Mouse (Mus musculus): ENCODE results near the gene Tm4sf1.

Gene Tm4sf1

DNA sequence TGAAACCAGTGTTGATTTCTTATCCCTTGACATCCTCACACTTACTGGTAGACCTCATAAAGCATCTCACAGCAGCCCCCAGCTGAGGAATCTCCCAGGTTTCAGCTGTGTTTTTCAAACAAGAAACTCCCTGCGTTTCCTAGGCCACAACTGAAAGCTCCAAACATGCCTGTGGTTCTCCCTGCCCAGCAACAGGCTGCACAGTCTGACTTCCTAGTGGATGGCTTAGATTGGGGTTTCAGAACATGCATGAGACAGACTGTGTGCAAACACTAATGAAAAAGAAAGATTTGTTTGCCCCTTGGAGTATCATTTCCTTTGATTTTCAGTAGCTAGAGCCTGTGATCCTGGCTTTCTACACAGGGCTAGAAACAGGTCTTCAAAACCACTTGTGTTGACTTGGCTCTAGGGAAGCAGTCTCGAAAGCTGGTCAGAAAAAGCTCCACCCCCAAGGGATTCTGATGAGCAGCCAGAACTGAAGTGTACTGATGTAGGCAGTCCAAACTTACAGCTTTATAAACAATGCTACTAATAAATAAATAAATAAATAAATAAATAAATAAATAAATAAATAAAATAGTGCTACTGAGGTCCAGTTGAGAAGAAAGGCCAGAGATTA lies at the start of gene Tm4sf1:
Gene Tm4sf1 (minus strand): TSS at position 68 of the 619 bp plus-strand sequence.
- no peak for ATAC-seq (ENCODE audit: insufficient number of reproducible peaks, low FRiP score, low TSS enrichment)

DNA sequence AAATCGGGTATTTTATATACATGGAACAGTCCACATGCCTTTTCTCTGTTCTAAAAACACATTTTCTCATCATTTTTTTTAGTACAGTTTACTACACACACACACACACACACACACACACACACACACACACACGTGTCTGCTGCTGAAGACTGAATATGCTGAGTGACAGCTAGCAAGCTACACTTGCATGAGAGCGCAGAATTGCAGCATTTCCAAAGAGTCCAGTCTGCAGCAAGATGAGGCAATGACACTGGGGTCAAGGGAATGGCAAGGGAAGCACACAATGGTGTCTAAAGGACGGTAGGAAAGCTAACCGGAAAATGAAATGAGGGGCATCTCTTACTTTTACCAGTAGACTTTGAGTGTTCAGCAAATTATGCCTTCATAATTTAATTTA lies 43.0 kb upstream of the Tm4sf1 start:
- no peak for ATAC-seq (ENCODE audit: insufficient number of reproducible peaks, low FRiP score, low TSS enrichment)

DNA sequence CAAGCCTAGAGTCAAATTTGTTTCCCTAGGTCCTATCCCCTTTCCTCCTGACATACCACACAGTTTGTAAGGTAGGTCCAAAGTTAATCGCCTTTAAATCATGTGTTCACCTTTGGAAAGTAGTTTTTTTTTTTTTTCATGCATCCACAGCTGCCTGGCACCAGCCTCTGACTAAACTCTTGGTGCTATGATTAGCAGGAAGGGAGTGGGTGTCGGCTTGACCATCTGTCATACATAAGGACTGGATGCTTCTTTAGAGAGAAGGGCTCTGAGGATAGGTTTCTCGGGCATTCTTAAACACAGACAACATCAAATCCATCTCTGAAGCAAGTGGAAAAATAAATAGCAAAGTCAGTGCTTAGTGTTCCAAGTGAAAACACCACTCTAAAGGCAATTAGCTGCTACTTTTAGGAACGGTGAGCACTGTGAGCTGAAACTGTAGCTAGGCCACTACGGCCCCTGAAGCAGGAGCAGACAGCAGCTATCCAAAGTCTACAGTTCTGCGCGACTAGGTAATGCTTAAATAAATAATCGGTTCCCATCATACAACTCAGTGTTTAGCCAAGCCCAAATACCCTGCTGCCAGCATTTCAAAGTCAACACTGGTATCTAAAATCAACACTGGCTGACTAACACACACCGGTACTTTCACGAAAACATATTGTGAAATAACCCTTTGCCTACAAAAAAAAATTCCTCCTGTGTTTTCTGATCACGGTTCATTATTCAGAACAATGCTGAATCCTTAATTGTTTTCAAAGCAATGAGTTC lies 42.2 kb upstream of the Tm4sf1 start:
- ATAC-seq (ENCODE audit: insufficient number of reproducible peaks, low FRiP score, low TSS enrichment) = no peak

DNA sequence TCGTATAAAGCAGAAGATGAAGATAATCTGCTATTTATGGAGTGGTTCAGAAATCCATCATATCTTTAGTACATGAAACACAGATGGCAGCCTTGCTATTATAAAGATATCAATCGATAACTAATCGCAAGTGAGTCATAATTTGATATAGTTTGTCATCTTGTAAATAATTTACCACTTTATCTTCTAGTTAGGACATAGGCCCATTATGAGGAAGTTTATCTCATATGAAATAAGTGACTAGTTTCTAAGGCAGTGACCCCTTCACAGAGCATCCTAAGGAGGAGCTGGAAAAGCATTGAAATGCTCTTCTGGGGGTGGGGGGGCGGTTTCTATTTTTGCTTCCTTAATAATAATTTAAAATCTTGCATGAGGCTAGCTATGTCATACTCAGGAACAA lies 41.2 kb upstream of the Tm4sf1 start:
- ATAC-seq (ENCODE audit: insufficient number of reproducible peaks, low FRiP score, low TSS enrichment) = no peak

DNA sequence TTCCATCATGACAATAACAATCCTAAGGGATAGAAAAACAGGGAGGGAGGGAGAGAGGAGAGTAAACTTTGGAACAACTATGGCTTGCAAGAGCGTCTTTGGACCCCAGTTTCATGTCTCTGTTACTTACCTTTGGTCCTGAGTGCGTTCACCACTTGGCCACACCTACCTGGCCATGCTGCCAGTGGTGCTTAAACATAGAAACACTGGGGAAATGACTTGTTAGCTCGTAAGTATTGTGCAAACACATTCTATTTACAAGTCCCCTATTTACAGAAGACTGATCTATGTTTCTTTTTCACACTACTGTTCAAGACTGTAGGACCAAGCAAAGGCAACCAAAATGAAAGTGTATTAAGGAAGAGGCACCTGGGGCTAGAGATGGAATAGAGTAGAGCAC lies 39.5 kb upstream of the Tm4sf1 start:
- no peak for ATAC-seq (ENCODE audit: insufficient number of reproducible peaks, low FRiP score, low TSS enrichment)

DNA sequence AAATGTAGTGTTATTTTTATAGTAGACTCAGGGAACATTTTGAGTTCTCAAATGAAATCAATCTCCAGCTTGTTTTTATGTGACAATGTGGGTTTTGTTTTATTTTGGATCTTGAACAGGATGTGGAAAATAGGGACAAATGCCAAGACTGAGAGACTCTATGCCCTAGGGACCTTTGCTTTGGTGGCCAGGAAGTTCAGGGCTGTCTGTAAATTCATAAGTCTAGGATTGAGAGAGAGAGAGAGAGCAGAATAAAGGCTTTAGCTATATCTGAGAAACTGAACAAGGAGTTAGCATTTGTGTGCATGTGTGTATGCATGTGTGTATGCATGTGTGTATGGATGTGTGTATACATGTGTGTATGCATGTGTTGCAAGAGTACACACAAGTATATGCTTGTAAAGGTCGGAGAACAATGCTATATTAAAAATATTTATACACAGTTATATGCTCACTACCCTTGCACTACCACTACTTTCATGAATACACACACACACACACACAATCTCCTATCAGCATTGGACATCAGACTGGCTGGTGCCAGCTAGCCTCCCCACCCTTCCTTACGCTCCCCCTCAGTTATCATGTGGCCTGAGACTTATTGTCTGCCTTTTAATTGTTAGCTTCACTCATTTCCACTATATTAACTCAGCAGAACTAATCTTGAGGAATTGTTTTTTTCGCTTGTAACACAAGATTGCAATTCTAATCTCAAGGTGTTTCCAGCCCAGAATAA lies 33.5 kb upstream of the Tm4sf1 start:
- ATAC-seq (ENCODE audit: insufficient number of reproducible peaks, low FRiP score, low TSS enrichment) = no peak

DNA sequence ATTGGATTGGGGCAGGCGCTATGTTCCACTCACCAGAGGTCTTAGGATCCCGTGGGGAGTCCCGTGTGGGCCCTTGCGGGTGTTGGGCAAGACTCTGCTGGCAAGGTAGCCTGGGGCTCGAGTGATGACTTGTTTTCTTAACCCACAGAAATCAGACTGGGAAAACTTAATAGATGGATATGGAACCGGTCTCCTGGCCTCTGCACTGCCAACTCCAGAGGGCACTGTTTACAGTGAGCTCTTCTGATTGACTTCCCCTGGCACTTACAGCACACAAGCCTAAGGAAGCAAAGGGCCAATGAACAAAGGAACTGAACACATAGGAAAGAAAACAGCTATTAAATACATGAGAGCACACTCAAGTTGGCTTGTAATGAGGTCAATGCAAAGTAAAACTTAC lies 26.2 kb upstream of the Tm4sf1 start:
- no peak for ATAC-seq (ENCODE audit: insufficient number of reproducible peaks, low FRiP score, low TSS enrichment)

DNA sequence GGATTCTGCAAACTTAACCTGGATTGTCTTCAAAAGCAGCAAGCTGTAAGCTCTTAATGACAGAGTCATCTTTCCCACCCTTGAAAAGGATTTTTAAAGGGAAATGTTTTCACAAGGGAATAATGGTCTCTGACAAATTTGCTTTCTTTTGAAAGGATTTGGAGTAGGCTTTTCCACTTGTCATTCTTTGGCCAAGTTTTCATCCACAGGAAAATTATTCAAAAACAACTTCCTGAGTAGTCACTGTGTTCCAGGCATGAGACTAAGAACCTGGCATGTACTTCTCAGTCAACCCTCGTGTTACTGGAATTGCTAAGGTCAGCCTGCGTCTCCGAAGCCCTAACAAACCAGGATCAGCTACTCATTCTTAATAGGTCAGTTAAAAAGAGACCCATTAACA lies 5.3 kb upstream of the Tm4sf1 start:
- ATAC-seq (ENCODE audit: insufficient number of reproducible peaks, low FRiP score, low TSS enrichment) = no peak

DNA sequence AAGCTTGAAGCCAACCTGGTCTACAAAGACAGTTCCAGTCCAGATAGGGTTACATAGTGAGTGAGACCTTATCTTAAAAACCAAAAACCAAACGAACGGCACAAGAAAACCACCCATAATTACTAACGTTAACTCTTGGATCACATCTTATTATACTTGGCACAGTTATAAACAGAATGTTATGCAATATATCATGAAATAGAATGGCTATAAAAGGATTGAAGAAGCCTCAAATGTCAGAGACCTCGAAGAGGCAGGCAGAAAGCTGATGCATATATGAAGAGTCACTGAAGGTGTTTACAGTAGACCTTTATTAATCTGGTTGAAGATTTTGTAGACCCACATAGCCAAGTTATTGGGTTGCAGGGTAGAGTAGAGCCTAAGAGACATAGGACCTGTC lies 3.8 kb upstream of the Tm4sf1 start:
- no peak for ATAC-seq (ENCODE audit: insufficient number of reproducible peaks, low FRiP score, low TSS enrichment)

DNA sequence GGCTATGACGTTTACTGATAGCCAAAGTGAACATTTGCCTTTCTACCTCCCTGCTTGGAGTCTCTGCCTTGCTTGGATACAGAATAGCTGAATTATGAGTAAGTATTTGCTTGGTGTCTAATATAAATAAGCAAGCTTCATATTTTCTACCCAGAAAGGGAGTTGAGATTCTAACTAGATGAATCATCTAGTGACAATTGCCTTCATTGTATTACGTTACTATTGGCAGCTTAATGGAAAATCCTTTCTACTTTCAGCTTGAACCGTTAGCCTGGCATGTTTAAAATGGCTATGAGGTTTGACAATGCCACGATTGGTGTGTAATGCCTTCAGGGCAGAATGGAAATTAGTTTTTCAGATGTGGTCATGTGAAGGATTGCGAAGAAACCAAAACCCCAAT lies 2.7 kb upstream of the Tm4sf1 start:
- no peak for ATAC-seq (ENCODE audit: insufficient number of reproducible peaks, low FRiP score, low TSS enrichment)

DNA sequence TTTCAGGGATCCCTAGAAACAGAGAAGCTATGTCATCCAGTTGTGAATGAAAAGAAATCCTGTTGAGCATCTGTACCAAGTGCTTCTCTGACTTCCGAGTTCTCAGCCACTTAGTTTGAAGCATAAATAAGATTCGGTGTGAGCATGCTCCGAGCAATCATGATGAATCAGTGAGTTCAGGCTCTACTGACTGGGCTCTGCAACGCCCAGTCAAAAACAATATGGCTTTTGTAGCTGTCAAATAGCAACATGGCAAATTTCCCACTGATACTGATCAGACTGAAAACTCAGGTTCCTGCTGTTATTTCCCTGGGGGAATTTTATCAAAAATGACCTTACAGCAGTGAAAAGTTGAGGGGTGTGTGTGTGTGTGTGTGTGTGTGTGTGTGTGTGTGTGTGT lies 2.3 kb upstream of the Tm4sf1 start:
- no peak for ATAC-seq (ENCODE audit: insufficient number of reproducible peaks, low FRiP score, low TSS enrichment)

DNA sequence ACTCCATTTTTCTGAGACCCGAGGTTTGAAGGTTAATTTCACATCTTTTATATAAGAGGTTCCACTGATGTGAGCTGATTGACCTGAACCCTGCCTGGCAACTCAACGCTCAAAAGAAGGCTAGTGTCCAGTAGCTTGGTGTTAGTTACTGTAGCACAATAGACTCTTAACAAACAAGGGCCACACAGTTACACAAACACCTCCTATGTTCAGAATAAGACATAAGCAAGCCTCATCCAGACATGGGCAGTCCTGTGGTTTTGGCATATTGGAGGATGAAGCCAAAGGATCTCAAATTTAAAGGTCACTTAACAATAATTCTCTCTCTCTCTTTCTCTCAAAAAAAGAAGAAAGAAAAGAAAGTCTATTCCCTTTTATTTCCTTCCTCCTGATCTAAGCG lies 1.7 kb upstream of the Tm4sf1 start:
- no peak for ATAC-seq (ENCODE audit: insufficient number of reproducible peaks, low FRiP score, low TSS enrichment)

DNA sequence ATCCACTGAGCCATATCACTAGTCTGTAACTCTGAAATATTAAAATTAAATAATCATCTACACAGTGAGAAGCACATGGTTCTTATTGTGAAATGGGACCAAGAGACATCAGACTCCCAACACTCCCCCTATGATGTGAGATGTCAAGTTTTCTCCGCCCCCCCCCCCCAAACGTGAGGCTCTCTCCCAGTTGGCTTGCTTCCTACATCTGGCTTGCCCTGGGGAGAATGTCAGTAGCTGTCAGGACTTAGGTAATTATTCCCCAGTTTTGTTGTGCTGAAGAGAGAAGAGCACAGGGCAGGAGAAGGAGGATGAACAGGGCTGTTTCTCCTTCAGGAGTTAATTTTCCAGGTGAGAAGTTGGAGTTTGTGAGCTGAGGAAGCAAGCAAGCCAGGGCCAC lies 1.1 kb upstream of the Tm4sf1 start:
- no peak for ATAC-seq (ENCODE audit: insufficient number of reproducible peaks, low FRiP score, low TSS enrichment)

DNA sequence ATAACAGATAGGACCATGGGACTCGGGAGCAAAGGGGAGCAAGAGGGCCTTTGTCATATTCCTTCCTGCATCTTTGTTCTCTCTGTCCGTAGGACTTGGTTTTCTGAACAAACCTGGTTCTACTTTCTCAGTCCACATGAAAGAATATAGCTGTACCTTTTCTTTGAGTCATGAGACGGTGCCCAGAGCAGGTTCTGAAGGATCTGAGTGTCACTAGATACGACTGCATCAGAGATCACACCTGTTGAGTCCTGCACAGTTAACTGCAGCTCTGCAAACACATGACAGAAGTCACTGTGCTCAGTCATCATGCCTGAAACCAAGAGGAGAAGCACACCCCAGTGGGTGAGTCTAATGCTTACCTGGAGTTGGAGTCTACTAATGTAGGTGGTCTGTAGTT lies 422 bp downstream of the Tm4sf1 start:
- ATAC-seq (ENCODE audit: insufficient number of reproducible peaks, low FRiP score, low TSS enrichment) = no peak

DNA sequence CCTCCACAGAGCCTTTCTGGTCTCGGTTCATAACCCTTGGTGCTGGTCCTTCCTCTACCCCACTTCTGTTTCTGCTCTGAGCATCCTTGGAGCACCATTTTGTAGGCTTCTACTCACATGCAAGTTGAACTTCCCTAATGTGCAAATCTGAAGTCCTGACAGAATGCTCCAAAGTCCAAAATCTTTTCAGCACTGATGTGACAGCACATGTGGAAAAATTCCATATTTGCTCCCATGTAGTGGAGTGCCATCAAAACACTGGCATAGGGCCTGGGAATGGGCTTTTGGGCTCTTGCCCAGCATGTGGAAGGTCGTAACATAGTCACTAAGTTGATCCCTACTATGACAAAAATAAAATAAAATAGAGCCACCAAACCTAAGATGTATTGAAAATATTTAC lies 3.8 kb downstream of the Tm4sf1 start:
- ATAC-seq (ENCODE audit: insufficient number of reproducible peaks, low FRiP score, low TSS enrichment) = no peak

DNA sequence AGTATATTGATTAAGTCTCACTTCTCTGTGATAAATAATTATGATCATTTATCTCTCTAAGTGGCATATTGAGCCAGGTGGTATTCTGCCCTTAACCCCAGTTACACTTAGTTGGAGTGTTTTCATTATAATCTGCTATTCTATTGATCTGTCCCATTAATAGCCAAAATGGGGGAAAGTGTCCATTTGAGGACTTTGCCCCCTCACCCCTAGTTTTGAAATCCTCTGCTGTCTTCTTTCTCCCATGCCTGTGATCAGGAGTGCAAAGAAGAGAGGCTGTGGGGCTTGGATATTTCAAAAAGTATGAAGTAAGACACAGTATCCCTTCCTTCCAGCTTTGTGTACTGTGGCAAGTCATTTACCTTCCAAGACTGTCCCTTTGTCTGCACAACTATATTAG lies 5.2 kb downstream of the Tm4sf1 start:
- ATAC-seq (ENCODE audit: insufficient number of reproducible peaks, low FRiP score, low TSS enrichment) = no peak

DNA sequence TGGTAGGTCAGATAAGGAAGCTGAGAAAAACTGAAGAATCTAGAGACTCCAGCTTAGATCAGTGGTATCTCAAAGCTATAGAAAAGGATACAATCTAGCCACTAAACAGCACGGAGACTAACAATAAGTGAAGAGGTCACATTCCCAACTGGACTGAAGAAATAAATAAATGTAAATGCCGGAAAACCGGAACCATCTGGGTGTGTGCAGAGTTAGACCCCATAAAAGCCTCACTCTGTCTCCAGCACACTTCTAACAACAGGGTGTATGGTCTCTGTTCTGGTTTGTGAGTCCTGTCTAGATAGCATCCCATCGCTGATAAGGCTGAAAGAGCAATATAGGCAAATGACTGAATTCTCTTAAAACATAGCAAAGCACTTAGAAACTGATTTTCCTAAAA lies 6.2 kb downstream of the Tm4sf1 start:
- no peak for ATAC-seq (ENCODE audit: insufficient number of reproducible peaks, low FRiP score, low TSS enrichment)

DNA sequence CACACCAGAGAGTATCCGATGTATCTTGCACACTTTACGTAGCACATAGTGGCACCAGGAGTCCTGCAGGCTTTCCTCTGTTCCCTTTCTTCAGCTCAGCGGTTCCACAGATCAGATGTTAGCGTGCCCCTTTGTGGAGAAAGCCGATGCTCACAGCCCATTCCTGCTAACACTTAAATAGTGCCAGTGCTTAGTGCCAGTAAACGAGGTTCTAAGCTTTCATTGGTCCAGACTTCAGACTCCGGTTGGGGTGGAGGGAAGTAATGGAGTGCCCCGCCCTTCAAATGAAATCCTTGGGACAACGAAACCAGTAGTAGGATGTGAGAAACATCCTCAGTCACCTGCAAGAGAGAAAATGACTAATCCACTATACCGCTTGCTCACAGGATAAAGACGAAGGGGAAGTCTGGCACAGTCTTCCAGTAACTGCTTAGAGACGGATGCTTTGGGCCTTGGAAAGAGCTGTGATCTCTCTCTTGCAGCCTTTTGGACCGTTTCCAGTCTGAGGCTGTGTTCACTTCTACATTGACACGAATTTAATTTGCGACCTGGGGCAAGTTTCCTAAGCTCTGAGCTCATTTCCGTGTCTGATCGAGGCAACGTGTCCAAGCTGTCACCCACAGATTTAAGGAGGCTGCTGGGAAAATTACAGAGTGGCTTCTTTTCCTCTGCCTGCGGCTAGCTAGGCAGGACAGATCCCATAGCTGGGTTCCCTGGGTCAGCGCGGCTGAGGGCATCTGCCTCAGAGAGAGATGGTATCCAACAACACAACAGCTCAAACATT lies 6.9 kb downstream of the Tm4sf1 start:
- peak; percentile 39 for ATAC-seq (ENCODE audit: insufficient number of reproducible peaks, low FRiP score, low TSS enrichment)

DNA sequence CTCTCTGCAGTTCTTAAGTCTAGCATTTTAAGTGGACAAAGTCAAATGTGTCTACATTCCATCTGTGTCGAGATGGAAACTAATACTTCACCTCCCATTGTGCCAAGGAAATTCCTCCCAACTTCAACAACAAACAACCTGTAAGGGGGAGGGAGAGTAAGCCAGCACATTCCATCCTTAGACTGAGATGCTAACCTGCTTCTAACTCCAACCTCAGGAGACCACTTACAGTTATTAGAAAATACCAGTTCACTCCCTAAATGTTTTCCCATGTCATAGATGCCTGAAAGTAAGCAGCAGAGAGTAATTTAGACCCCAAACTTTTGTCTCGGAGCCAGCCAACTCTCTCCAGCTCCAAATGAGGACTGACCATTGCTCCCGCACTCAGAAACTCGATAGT lies 7.9 kb downstream of the Tm4sf1 start:
- no peak for ATAC-seq (ENCODE audit: insufficient number of reproducible peaks, low FRiP score, low TSS enrichment)

DNA sequence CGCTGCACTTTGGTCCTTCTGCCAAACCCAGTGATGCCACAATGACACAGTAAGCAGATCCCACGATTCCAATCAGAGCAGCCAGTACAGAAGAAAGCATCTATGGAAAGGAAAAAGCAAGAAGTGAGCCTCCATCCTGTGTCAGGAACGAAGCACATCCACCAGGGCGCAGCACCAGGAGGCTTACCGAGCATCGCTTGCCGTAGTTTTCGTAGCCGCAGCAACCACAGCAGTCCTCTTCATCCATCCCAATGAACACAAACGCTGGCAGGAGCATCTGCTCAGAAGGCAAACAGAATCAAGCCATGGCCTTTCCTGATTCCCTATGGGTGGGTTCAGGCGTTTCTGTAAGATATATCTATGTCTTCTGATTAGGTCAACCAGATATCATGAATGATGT lies 9.0 kb downstream of the Tm4sf1 start:
- no peak for ATAC-seq (ENCODE audit: insufficient number of reproducible peaks, low FRiP score, low TSS enrichment)

DNA sequence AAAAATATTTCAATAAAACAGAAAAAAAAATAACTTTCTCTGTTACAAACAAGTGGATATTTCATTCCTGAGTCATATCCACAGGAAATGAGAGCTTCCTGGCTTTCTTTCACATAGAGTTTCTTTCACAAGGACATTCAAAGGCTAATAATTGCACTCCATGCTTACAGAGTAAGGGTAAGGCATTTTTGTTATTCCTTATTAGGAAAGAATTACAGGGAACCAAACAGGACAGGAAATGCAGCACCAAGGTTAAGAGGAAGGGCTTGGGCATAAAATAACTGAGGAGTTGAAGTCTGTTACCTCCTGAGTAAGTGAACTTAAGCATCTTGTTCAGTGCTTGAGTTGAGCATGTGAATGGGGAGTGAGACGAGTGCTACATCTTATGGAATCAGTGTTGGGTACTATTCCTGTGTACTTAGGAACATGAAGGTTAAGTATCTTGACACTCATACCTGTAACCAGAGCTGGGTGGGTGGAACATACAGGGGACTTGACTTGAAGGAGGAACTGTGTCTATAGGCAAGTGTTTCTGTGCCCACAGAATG lies 12.8 kb downstream of the Tm4sf1 start:
- ATAC-seq (ENCODE audit: insufficient number of reproducible peaks, low FRiP score, low TSS enrichment) = no peak
